Mouse (Mus musculus): ENCODE data around the gene Ccl9. TPM values are rescaled to one million over a fixed set of nuclear protein-coding genes. Genes with fewer than 3 reads are reported as not detected.

The Ccl9 gene
- total and polyA plus RNA-seq, 2 experiments = 45.5 to 92.1 TPM

DNA sequence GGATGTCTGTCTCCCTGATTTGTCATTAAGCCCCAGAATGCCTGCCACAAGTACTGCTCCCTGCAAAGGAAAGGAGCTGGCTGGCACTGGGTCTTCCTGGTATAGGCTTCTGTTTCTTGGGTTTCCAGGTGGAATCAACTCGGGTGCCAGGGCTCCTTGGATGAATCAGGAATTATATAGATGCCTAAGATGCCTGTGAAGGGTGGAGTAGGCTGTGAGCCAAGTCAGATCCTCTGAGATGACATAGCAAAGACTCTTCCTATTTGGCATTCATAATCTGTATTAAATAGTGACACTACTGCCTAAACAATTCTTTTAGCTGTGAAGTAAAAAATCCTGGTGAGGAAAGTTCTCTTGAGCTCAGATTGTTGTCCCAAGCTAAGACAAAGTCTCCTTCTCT lies 28.0 kb upstream of the Ccl9 start:
- no peak for TF ChIP-seq POLR2A (IDR thresholded peaks at IDR 0.05; ENCODE audit: extremely low read depth, insufficient read depth, low read length)
- no peak for TF ChIP-seq CTCF (IDR thresholded peaks at IDR 0.05; ENCODE audit: low read depth, low read length)
- Histone ChIP-seq H3K4me1 (ENCODE audit: control insufficient read depth, insufficient read depth, low read length) (no peaks in the 10 kb centered on the region), H3K9ac (ENCODE audit: low read depth, low read length) (no peak overlapping the region), H3K27me3 (ENCODE audit: control insufficient read depth, insufficient read depth, low read length) (no peaks in the 10 kb centered on the region), H3K27ac (replicated peaks; ENCODE audit: insufficient read depth, low read depth, low read length) (no peak overlapping the region), H3K36me3 (ENCODE audit: control insufficient read depth, insufficient read depth, low read length) (no peaks in the 10 kb centered on the region), H3K79me2 (ENCODE audit: control insufficient read depth, insufficient read depth, low read length) (no peaks in the 10 kb centered on the region), H3K4me3 (ENCODE audit: insufficient read depth, low read depth, low read length) (no peak overlapping the region)
- WGBS = 64% methylated on average over 1 of the region's 1 CpGs
- DNase-seq (ENCODE audit: extremely low read depth, low read depth, low spot score) = no peak

DNA sequence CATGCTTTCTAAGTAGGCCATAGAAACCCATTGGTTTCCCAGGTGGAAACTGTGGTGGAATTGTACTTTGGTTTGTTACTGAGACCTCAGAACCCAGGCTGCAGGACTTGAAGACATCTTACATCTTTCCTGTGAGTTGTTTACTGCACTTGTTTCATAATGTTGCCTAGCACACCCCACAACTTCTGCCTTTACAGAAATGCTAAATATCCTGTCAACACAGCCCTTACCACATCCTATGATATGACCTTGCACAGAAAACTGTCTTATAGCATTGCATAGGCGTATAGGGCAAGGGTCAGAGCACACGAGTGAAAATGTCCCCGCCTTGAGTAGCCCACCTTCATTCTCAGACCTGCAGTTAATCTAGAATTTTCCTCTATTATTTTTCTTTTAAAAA lies 27.1 kb upstream of the Ccl9 start:
- DNase-seq (ENCODE audit: extremely low read depth, low read depth, low spot score) = no peak
- Histone ChIP-seq H3K9ac (ENCODE audit: low read depth, low read length) (no peak overlapping the region), H3K4me1 (ENCODE audit: control insufficient read depth, insufficient read depth, low read length) (no peaks in the 10 kb centered on the region), H3K27me3 (ENCODE audit: control insufficient read depth, insufficient read depth, low read length) (no peaks in the 10 kb centered on the region), H3K27ac (replicated peaks; ENCODE audit: insufficient read depth, low read depth, low read length) (no peak overlapping the region), H3K79me2 (ENCODE audit: control insufficient read depth, insufficient read depth, low read length) (no peaks in the 10 kb centered on the region), H3K4me3 (ENCODE audit: insufficient read depth, low read depth, low read length) (no peak overlapping the region), H3K36me3 (ENCODE audit: control insufficient read depth, insufficient read depth, low read length) (no peaks in the 10 kb centered on the region)
- TF ChIP-seq CTCF (IDR thresholded peaks at IDR 0.05; ENCODE audit: low read depth, low read length) (no peak), POLR2A (IDR thresholded peaks at IDR 0.05; ENCODE audit: extremely low read depth, insufficient read depth, low read length) (no peak)
- 93% methylated on average over 3 of the region's 3 CpGs for WGBS

DNA sequence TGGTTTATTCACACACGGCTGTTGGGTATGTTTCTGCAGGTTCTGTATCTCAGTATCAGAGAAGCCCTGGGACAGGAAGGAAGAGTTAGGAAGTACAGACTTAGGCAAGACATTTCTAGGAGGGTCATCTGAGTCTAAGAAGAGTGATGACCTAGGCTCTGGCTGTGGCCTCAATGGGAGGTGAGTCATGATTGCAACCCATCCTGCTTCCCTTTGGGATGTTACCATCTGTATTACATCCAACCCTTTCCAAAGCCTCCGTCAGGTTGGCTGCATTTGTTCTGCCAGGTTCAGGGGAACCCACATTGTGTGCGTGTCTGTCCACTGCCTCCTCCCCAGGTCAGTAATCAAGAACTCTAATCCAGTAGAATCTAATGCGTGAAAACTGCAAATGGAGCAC lies 26.3 kb upstream of the Ccl9 start:
- H3K27me3 ChIP-seq (ENCODE audit: control insufficient read depth, insufficient read depth, low read length) = no peaks in the 10 kb centered on the region
- TF ChIP-seq CTCF (IDR thresholded peaks at IDR 0.05; ENCODE audit: low read depth, low read length) (no peak), POLR2A (IDR thresholded peaks at IDR 0.05; ENCODE audit: extremely low read depth, insufficient read depth, low read length) (no peak)
- no peaks in the 10 kb centered on the region for H3K79me2 ChIP-seq (ENCODE audit: control insufficient read depth, insufficient read depth, low read length)
- H3K27ac ChIP-seq (replicated peaks; ENCODE audit: insufficient read depth, low read depth, low read length) = no peak overlapping the region
- 91% methylated on average over 4 of the region's 4 CpGs for WGBS
- DNase-seq (ENCODE audit: extremely low read depth, low read depth, low spot score) = no peak
- H3K4me3 ChIP-seq (ENCODE audit: insufficient read depth, low read depth, low read length) = no peak overlapping the region
- H3K36me3 ChIP-seq (ENCODE audit: control insufficient read depth, insufficient read depth, low read length) = no peaks in the 10 kb centered on the region
- H3K4me1 ChIP-seq (ENCODE audit: control insufficient read depth, insufficient read depth, low read length) = no peaks in the 10 kb centered on the region
- no peak overlapping the region for H3K9ac ChIP-seq (ENCODE audit: low read depth, low read length)

DNA sequence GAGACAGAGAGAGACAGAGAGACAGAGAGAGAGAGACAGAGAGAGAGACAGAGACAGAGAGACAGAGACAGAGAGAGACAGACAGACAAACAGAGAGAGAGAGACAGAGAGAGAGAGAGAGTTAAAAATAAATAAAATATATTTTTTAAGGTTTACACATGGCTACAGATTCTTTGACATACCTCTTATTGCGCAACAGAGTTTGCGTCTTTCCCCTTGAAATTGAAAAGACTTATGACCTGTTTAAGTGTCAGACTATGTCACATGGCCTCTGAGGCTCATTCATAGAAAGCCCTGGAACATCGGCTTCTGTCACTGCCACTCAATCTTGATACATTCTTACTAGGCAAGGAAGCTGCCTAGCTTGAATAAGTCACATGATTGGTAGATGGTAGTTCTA lies 25.0 kb upstream of the Ccl9 start:
- no peaks in the 10 kb centered on the region for H3K79me2 ChIP-seq (ENCODE audit: control insufficient read depth, insufficient read depth, low read length)

DNA sequence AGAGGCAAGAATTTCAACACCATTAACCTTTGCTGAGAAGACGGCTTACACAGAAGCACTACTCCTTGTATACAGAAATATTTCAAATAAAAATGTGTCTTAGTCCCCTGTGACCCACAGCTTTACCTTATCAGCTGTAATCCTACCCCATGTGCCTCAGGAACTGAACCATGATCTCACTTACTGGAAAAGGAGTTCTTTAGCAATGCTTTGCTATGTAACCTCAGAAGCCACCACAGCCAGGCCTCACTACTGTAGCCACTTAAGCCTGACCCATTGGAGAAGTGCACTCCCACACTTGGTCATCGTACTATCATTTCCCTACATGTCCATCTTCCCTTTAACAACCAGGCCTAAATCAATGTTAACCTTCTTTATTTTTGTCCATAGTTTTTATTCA lies 22.1 kb upstream of the Ccl9 start:
- no peaks in the 10 kb centered on the region for H3K79me2 ChIP-seq (ENCODE audit: control insufficient read depth, insufficient read depth, low read length)
- no peak overlapping the region for H3K27ac ChIP-seq (replicated peaks; ENCODE audit: insufficient read depth, low read depth, low read length)
- no peaks in the 10 kb centered on the region for H3K27me3 ChIP-seq (ENCODE audit: control insufficient read depth, insufficient read depth, low read length)
- no peak overlapping the region for H3K4me3 ChIP-seq (ENCODE audit: insufficient read depth, low read depth, low read length)
- WGBS = 88% methylated on average over 2 of the region's 2 CpGs
- no peak overlapping the region for H3K9ac ChIP-seq (ENCODE audit: low read depth, low read length)
- TF ChIP-seq POLR2A (IDR thresholded peaks at IDR 0.05; ENCODE audit: extremely low read depth, insufficient read depth, low read length) (no peak), CTCF (IDR thresholded peaks at IDR 0.05; ENCODE audit: low read depth, low read length) (no peak)
- no peaks in the 10 kb centered on the region; the same call in 1 of the 2 replicates for H3K4me1 ChIP-seq (ENCODE audit: control insufficient read depth, insufficient read depth, low read length)
- no peak for DNase-seq (ENCODE audit: extremely low read depth, low read depth, low spot score)
- H3K36me3 ChIP-seq (ENCODE audit: control insufficient read depth, insufficient read depth, low read length) = no peaks in the 10 kb centered on the region

More for the DNA sequence above, 25.0 kb upstream of the Ccl9 start:
- no peak for TF ChIP-seq CTCF (IDR thresholded peaks at IDR 0.05; ENCODE audit: low read depth, low read length)
- TF ChIP-seq POLR2A (IDR thresholded peaks at IDR 0.05; ENCODE audit: extremely low read depth, insufficient read depth, low read length) = no peak
- H3K27me3 ChIP-seq (ENCODE audit: control insufficient read depth, insufficient read depth, low read length) = no peaks in the 10 kb centered on the region
- no peak overlapping the region for H3K9ac ChIP-seq (ENCODE audit: low read depth, low read length)
- no peak overlapping the region for H3K4me3 ChIP-seq (ENCODE audit: insufficient read depth, low read depth, low read length)
- H3K27ac ChIP-seq (replicated peaks; ENCODE audit: insufficient read depth, low read depth, low read length) = no peak overlapping the region
- DNase-seq (ENCODE audit: extremely low read depth, low read depth, low spot score) = no peak
- H3K4me1 ChIP-seq (ENCODE audit: control insufficient read depth, insufficient read depth, low read length) = no peaks in the 10 kb centered on the region
- no peaks in the 10 kb centered on the region for H3K36me3 ChIP-seq (ENCODE audit: control insufficient read depth, insufficient read depth, low read length)
- WGBS = 88% methylated on average over 3 of the region's 3 CpGs

DNA sequence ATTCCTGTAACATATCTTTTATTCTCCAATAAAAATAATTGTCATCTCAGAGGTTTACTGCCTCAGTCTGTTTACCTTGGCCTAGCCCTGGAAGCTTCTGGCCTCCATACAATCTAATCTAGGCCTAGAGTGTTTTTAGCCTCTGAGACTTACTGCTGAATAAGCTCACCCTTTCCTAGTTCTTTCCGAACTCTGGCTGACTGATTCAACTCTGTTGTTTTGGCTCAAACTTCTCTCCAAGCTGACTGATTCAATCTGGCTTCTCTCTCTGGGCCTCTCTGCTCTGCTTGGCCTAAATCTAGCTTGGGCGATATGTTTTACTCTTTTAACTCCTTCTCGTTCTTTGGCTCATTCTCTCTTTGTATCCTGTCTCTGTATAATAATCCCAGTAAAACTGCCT lies 20.6 kb upstream of the Ccl9 start:
- Histone ChIP-seq H3K4me1 (ENCODE audit: control insufficient read depth, insufficient read depth, low read length) (no peaks in the 10 kb centered on the region; the same call in 1 of the 2 replicates), H3K27me3 (ENCODE audit: control insufficient read depth, insufficient read depth, low read length) (no peaks in the 10 kb centered on the region), H3K27ac (replicated peaks; ENCODE audit: insufficient read depth, low read depth, low read length) (no peak overlapping the region), H3K9ac (ENCODE audit: low read depth, low read length) (no peak overlapping the region), H3K4me3 (ENCODE audit: insufficient read depth, low read depth, low read length) (no peak overlapping the region), H3K79me2 (ENCODE audit: control insufficient read depth, insufficient read depth, low read length) (no peaks in the 10 kb centered on the region), H3K36me3 (ENCODE audit: control insufficient read depth, insufficient read depth, low read length) (no peaks in the 10 kb centered on the region)
- 70% methylated on average over 3 of the region's 3 CpGs for WGBS
- no peak for DNase-seq (ENCODE audit: extremely low read depth, low read depth, low spot score)
- no peak for TF ChIP-seq POLR2A (IDR thresholded peaks at IDR 0.05; ENCODE audit: extremely low read depth, insufficient read depth, low read length)
- no peak for TF ChIP-seq CTCF (IDR thresholded peaks at IDR 0.05; ENCODE audit: low read depth, low read length)
